Mouse (Mus musculus) lung, postnatal 0 days (tissue): ENCODE data around the gene Phgr1.

Experiments
- CTCF ChIP-seq: IDR thresholded peaks from 2 replicates; pipeline ENCODE4 v1.5.1; 2016; ENCODE audit warnings: antibody characterized with exemption, mild to moderate bottlenecking
- EP300 ChIP-seq: IDR thresholded peaks from 2 replicates; pipeline ENCODE4 v1.6.1; 2016; ENCODE audit warnings: antibody characterized with exemption, mild to moderate bottlenecking, control low read depth

- no peak for TF ChIP-seq CTCF
- TF ChIP-seq EP300: no peak; the same call in 1 of the 2 replicates
Observed at GRCm38 (mm10) chr2:118727911-118728310, 44.7 kb upstream of the Phgr1 start.
